Mouse (Mus musculus): Measurements from ENCODE around the gene Fto. TPM values are rescaled to one million over a fixed set of nuclear protein-coding genes. Genes with fewer than 3 reads are reported as not detected.

Gene Fto
- polyA plus RNA-seq, 1 experiment from 2014 or later, result 120 TPM

- ATAC-seq (ENCODE audit: low read depth), result no peak
These were observed 50.9 kb downstream of the Fto start for GRCm38 (mm10) chr8:91364216-91364615.

GRCm38 (mm10) chr8:91365804-91366203 lies 52.5 kb downstream of the Fto start:
- Histone ChIP-seq H3K27ac (replicated peaks) (no peak overlapping the region), H3K4me2 (no peak overlapping the region), H3K36me3 (no peaks in the 10 kb centered on the region), H3K4me3 (no peak overlapping the region), H3K9me3 (no peaks in the 10 kb centered on the region), H3K9ac (no peak overlapping the region), H3K27me3 (peaks cover 82% of the 10 kb centered on the region), H3K4me1 (replicated peaks) (peaks cover 27% of the 10 kb centered on the region)
- peak; percentile 60; the same call in 1 of the 2 replicates for ATAC-seq (ENCODE audit: low read depth)

More at GRCm38 (mm10) chr8:91364216-91364615, 50.9 kb downstream of the Fto start:
- no peak overlapping the region for H3K27ac ChIP-seq (replicated peaks)
- H3K4me2 ChIP-seq, result no peak overlapping the region
- peaks cover 23% of the 10 kb centered on the region for H3K4me1 ChIP-seq (replicated peaks)
- peaks cover 83% of the 10 kb centered on the region for H3K27me3 ChIP-seq
- no peak overlapping the region for H3K9ac ChIP-seq
- H3K36me3 ChIP-seq, result no peaks in the 10 kb centered on the region
- H3K4me3 ChIP-seq, result no peak overlapping the region
- no peaks in the 10 kb centered on the region for H3K9me3 ChIP-seq
- 51% methylated on average over 6 of the region's 6 CpGs for WGBS

GRCm38 (mm10) chr8:91370899-91371298 lies 57.6 kb downstream of the Fto start:
- H3K27me3 ChIP-seq, result peaks cover 79% of the 10 kb centered on the region
- peak; percentile 37; the same call in 1 of the 2 replicates for ATAC-seq (ENCODE audit: low read depth)
- no peak overlapping the region; the same call in 1 of the 2 replicates for H3K27ac ChIP-seq (replicated peaks)
- no peak overlapping the region for H3K4me3 ChIP-seq
- H3K36me3 ChIP-seq, result no peaks in the 10 kb centered on the region
- H3K9ac ChIP-seq, result no peak overlapping the region
- WGBS, result 21% methylated on average over 12 of the region's 12 CpGs
- H3K4me1 ChIP-seq (replicated peaks), result peaks cover 49% of the 10 kb centered on the region
- no peaks in the 10 kb centered on the region for H3K9me3 ChIP-seq
- peak overlapping the region; percentile 17; the same call in 1 of the 2 replicates for H3K4me2 ChIP-seq

GRCm38 (mm10) chr8:91371995-91372394 lies 58.7 kb downstream of the Fto start:
- no peaks in the 10 kb centered on the region for H3K9me3 ChIP-seq
- peaks cover 85% of the 10 kb centered on the region for H3K27me3 ChIP-seq
- H3K4me3 ChIP-seq, result no peak overlapping the region
- H3K36me3 ChIP-seq, result no peaks in the 10 kb centered on the region
- WGBS, result 55% methylated on average over 4 of the region's 4 CpGs
- H3K9ac ChIP-seq, result no peak overlapping the region
- no peak for ATAC-seq (ENCODE audit: low read depth)
- H3K4me2 ChIP-seq, result no peak overlapping the region
- peaks cover 58% of the 10 kb centered on the region for H3K4me1 ChIP-seq (replicated peaks)
- H3K27ac ChIP-seq (replicated peaks), result no peak overlapping the region

GRCm38 (mm10) chr8:91372780-91373577 lies 59.7 kb downstream of the Fto start:
- Histone ChIP-seq H3K4me1 (replicated peaks) (peaks cover 58% of the 10 kb centered on the region), H3K9me3 (no peaks in the 10 kb centered on the region), H3K4me2 (no peak overlapping the region), H3K27ac (replicated peaks) (no peak overlapping the region), H3K9ac (no peak overlapping the region), H3K36me3 (no peaks in the 10 kb centered on the region), H3K27me3 (peaks cover 85% of the 10 kb centered on the region), H3K4me3 (no peak overlapping the region)
- WGBS, result 57% methylated on average over 9 of the region's 9 CpGs
- no peak for ATAC-seq (ENCODE audit: low read depth)

GRCm38 (mm10) chr8:91375054-91375938 lies 62.0 kb downstream of the Fto start:
- Histone ChIP-seq H3K27ac (replicated peaks) (no peak overlapping the region), H3K36me3 (no peaks in the 10 kb centered on the region), H3K9ac (no peak overlapping the region), H3K9me3 (no peaks in the 10 kb centered on the region), H3K27me3 (peaks cover 73% of the 10 kb centered on the region), H3K4me3 (no peak overlapping the region), H3K4me2 (no peak overlapping the region), H3K4me1 (replicated peaks) (peaks cover 69% of the 10 kb centered on the region)
- ATAC-seq (ENCODE audit: low read depth), result no peak
- WGBS, result 26% methylated on average over 20 of the region's 20 CpGs

- WGBS, result 38% methylated on average over 11 of the region's 11 CpGs
- no peak for ATAC-seq (ENCODE audit: low read depth)
- Histone ChIP-seq H3K36me3 (no peaks in the 10 kb centered on the region), H3K27me3 (peaks cover 67% of the 10 kb centered on the region), H3K27ac (replicated peaks) (no peak overlapping the region), H3K4me3 (no peak overlapping the region), H3K4me2 (no peak overlapping the region), H3K9ac (no peak overlapping the region), H3K4me1 (replicated peaks) (peaks cover 74% of the 10 kb centered on the region), H3K9me3 (no peaks in the 10 kb centered on the region)
These were observed 63.5 kb downstream of the Fto start for GRCm38 (mm10) chr8:91376785-91377184.

- Histone ChIP-seq H3K4me1 (replicated peaks) (peaks cover 73% of the 10 kb centered on the region), H3K9me3 (no peaks in the 10 kb centered on the region), H3K27ac (replicated peaks) (no peak overlapping the region), H3K36me3 (no peaks in the 10 kb centered on the region), H3K27me3 (peaks cover 63% of the 10 kb centered on the region), H3K4me3 (no peak overlapping the region), H3K4me2 (no peak overlapping the region), H3K9ac (no peak overlapping the region)
- 71% methylated on average over 6 of the region's 6 CpGs for WGBS
- ATAC-seq (ENCODE audit: low read depth), result no peak
These were observed 64.0 kb downstream of the Fto start for GRCm38 (mm10) chr8:91377275-91377674.

GRCm38 (mm10) chr8:91378846-91379499 lies 65.6 kb downstream of the Fto start:
- 65% methylated on average over 13 of the region's 13 CpGs for WGBS
- Histone ChIP-seq H3K36me3 (no peaks in the 10 kb centered on the region), H3K4me2 (no peak overlapping the region), H3K9me3 (no peaks in the 10 kb centered on the region), H3K4me1 (replicated peaks) (peaks cover 67% of the 10 kb centered on the region), H3K27me3 (peaks cover 48% of the 10 kb centered on the region), H3K9ac (no peak overlapping the region), H3K4me3 (no peak overlapping the region), H3K27ac (replicated peaks) (no peak overlapping the region)
- ATAC-seq (ENCODE audit: low read depth), result peak; percentile 67

- Histone ChIP-seq H3K4me2 (no peak overlapping the region), H3K27me3 (peaks cover 34% of the 10 kb centered on the region), H3K4me1 (replicated peaks) (peaks cover 54% of the 10 kb centered on the region), H3K4me3 (no peak overlapping the region), H3K9ac (peak overlapping the region; percentile 18; the same call in 1 of the 2 replicates), H3K27ac (replicated peaks) (no peak overlapping the region), H3K9me3 (no peaks in the 10 kb centered on the region), H3K36me3 (no peaks in the 10 kb centered on the region)
- WGBS, result 24% methylated on average over 10 of the region's 10 CpGs
- ATAC-seq (ENCODE audit: low read depth), result no peak
These were observed 67.6 kb downstream of the Fto start for GRCm38 (mm10) chr8:91380796-91381542.

GRCm38 (mm10) chr8:91381543-91382106 lies 68.3 kb downstream of the Fto start:
- H3K36me3 ChIP-seq, result no peaks in the 10 kb centered on the region
- no peaks in the 10 kb centered on the region for H3K9me3 ChIP-seq
- H3K4me3 ChIP-seq, result no peak overlapping the region
- H3K27me3 ChIP-seq, result peaks cover 29% of the 10 kb centered on the region
- no peak overlapping the region for H3K9ac ChIP-seq
- H3K4me2 ChIP-seq, result no peak overlapping the region
- ATAC-seq (ENCODE audit: low read depth), result no peak
- peaks cover 47% of the 10 kb centered on the region for H3K4me1 ChIP-seq (replicated peaks)
- 10% methylated on average over 7 of the region's 7 CpGs for WGBS
- no peak overlapping the region for H3K27ac ChIP-seq (replicated peaks)
